Mouse (Mus musculus): ENCODE results near the gene March6.

The March6 gene

GRCm38 (mm10) chr15:31511406-31511771 is 19.5 kb downstream of the March6 start:
- no peak for DNase-seq (ENCODE audit: low spot score in 2 of 2)

DNA sequence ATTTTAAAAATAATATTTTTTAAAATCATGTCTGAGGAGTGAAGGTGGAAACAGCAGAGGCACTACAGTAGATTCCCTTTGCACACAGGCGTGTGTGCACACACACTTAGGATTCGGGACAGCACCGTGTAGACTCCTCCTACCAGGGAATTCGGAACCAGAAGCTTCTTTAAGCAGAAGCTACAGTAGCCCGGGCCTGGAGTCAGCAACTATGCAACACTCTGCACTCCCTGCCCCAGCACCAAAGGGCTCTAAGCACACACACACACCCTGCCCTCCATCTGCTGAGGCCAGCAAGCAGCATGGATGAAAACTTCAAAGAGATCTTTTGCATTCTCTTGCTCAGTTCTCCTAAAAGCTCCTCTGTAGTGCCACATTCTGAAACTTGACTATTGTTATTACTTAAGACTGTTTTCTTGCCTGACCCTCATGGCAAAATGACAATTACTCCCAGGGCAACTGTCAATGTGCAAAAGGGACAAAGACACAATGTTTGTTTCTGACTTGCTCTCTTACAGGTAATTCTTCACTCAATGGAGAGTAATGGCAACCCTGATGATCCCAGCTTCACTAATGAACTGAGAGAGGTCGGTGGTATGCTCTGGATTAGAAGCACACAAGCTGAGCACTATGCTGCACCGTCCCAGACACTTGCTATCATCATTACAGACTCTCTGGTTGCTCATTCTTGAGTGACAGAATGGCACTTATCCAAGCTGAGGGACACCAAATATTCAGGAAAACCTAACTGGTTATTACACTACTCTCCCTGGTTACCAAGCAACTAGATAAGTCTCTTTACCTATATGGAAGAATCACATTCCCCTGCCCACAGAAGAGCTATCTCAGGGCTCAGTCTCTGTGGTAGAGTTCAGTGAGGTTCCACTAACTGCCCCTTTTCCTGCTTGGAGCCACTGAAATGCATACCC is 20.1 kb downstream of the March6 start:
- no peak for DNase-seq (ENCODE audit: low spot score in 2 of 2)

GRCm38 (mm10) chr15:31505082-31505481 is 25.8 kb downstream of the March6 start:
- DNase-seq (ENCODE audit: low spot score in 2 of 2): no peak

DNA sequence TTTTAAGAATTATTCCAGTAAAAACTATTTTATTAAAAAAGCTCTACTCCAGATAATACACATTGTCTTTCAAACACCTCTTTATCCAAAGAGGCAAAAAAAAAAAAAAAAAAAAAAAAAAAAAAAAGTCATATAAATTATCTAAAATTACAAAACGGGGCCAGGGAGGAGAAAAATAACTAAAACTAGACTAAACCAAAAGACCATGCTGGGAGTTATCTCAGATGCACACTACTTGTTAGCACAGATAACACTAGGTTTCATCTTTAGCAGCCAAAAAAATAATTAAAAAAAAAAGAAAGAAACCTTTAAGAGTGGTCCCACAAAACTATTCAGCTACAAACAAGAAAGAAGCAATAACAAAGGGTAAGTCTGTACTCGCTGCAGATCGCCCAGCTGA is 27.4 kb downstream of the March6 start:
- no peak for DNase-seq (ENCODE audit: low spot score in 2 of 2)

- no peak for DNase-seq (ENCODE audit: low spot score in 2 of 2)
These were observed 27.9 kb downstream of the March6 start for GRCm38 (mm10) chr15:31502996-31503395.

- no peak for DNase-seq (ENCODE audit: low spot score in 2 of 2)
These were observed 28.5 kb downstream of the March6 start for GRCm38 (mm10) chr15:31502313-31502712.

DNA sequence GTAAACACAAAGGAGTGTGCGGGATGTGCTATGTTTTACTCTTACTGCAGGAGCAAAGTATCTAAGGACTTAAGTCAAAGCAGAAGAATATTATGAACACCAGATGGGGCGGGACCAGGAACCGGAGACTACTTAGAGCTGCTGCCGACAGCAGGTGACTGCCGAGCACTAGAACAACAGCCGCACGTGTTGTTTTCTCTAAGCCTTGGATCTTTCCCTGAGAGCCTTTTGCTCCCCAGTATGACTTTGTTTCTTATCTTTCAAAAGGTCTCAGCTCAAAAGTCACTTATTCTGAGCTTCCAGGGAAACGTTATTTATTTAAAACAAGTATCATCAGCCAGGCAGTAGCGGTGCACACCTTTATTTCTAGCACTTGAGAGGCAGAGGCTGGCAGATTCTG is 36.0 kb downstream of the March6 start:
- DNase-seq (ENCODE audit: low spot score in 2 of 2): no peak

DNA sequence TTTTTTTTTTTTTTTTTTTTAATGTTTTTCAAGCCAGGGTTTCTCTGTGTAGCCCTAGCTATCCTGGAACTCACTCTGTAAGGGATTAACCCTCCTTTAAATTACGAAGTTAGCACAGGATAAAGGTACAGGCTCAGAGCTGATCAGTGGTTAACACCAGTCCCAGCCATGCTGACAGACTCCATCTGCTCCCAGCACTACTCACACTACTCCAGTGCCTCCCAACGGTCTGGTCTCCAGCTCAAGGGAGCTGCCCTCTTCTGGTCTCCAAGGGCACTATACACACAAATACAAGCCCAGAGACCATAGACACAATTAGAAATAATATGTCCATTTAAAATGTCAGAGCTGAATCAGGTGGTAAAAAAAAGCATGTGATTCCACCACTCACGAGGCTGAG is 36.5 kb downstream of the March6 start:
- DNase-seq (ENCODE audit: low spot score in 2 of 2): no peak

DNA sequence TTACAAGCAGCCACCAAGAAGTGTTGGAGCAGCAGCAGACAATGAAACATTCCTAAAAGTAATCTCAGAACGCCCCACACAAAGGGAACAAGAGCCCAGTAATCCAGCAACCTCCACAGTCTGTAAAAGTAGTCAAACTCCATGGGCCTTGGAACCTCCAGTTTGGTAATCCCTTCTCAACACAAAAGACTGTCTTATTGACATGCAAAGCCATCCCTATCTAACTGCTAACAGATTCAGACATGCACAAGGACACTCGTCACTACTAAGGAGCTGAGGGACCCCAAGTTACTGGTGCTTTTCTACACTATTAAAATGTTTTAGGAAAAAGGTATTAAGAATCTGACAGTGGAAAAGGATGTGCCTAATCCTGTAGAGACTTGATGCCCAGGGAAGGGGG is 43.4 kb downstream of the March6 start:
- DNase-seq (ENCODE audit: low spot score in 2 of 2): no peak

- DNase-seq (ENCODE audit: low spot score in 2 of 2): no peak
These were observed 54.2 kb downstream of the March6 start for GRCm38 (mm10) chr15:31476678-31477077.

DNA sequence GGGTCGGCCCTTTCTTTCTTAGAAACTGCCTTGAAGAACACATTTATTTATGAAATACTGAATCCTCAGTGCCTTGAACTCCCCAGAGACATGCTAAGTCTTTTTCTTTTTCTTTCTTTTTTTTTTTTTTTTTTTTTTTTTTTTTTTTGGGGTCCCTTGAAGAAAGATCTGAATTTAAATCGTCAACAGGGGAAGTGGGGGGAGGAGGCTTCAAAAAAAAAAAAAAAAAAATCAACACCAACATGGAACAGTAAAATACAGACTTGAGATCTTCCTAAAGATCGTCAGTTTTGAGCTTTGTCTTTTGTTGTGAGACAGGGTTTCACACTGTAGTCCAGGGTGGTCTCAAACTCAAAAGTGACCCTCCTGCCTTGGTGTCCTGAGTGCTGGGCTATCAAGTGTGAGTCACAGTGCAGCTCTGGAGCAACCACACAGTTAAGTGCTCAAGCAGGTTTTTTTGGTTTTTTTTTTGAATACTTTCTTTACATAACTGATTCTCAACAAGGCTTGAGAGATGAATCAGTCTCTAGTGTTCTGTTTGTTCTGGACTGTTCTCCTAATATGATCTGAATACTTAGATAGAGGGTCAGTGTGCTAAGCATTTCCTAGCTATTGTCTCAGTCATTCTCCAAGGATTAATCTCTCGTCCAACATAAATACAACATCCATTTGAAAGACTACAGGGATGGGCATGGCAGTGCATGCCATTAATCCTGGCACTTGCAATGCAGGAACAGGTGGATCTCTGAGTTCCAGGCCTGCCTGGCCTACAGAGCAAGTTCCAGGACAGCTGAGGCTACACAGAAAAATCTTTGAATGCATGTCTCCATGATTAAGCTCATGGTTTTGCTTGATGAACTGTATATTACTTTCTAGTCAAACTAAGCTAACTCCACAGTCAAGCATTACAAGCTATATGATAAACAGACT is 57.9 kb downstream of the March6 start:
- no peak for DNase-seq (ENCODE audit: low spot score in 2 of 2)

GRCm38 (mm10) chr15:31471529-31471928 is 59.3 kb downstream of the March6 start:
- no peak for DNase-seq (ENCODE audit: low spot score in 2 of 2)

DNA sequence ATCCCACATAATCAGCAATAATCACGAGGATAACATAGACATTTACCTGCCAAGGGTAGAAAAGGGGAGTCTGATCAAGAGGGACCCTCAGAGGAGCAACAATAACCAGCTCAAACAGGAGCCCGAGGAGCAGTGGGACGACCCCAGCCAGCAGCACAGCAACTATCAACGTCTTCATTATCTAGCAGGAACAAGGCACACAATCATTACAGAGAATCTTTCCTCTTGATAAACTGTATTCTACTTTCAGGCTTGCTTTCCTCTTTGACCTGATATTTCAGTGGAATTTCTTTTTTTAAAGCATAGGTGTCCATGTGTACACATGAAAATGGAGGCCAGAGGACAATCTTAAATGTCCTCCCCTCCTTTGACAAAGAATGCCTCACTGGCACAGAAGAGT is 61.4 kb downstream of the March6 start:
- DNase-seq (ENCODE audit: low spot score in 2 of 2): no peak

DNA sequence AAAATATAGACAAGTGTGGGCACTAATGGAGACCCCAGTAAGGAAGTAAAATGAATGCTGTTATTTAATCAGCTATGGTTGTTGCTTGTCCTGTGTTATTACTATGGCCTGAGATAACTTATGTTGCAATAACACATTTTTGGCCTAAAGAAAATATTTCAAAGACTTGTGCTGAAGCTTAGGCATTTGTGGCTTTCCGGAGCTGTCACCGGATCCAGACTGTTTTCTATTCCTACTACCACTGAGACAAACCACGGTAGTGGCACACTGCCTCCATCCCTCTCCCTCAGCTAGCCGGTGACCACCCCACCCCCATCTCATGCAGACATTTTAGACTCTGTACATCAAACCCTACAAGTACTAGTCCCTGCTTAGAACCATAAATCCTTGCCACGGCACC is 62.0 kb downstream of the March6 start:
- DNase-seq (ENCODE audit: low spot score in 2 of 2): no peak

DNA sequence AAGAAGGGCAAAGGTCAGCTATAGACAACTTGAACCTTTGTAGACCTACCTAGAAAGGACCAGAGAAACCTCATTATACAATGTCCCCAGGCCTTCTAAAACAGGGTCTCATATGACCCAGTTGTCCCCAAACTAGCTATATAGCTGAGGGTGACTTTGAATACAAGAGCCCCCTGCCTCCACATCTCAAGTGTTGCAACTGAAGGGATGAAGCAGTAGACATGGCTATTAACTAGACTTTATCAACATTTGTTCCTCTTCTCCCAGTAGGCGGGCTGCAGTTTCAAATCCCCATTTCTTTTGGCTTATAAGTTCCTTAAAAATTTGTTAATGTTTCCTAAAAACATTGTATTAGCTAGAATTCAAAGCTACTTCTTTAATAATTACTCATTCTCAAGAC is 64.1 kb downstream of the March6 start:
- DNase-seq (ENCODE audit: low spot score in 2 of 2): no peak

DNA sequence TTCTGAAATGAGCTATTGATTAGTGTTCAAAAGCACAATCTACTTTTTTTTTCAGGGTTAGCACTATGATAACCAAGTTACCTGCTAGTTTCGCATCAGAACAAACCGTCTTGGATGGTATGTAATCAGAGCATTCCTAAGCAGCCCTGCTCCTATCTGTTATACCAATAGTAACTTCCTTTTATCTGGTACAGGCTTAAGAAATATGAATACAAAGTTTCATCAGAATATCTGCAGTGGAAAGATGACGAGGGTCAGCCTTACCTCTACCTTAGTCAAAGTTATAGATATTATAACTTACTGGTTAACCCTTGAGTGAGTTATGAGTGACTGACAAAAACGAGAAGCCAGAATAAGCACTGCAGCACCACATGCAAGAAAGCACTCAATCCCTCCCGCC is 64.6 kb downstream of the March6 start:
- DNase-seq (ENCODE audit: low spot score in 2 of 2): no peak

DNA sequence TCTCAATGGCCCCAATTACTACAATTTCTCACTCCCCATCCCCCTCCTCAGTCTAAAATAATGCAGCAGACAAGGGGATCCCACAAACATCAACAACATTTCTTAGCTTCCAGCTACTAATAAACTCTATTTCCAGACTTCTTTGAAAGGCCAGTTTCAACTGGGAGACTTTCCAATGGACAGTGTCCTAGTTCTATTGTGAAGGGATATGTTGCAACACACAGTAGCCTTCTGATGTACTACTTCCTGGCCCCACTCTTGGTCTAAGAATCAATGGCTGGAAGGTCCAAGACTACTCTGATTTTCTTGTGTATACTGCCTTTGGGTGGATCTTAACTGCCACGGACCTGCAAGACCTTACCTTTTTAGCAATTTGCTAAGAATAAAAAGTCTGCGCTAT is 65.0 kb downstream of the March6 start:
- no peak for DNase-seq (ENCODE audit: low spot score in 2 of 2)

DNA sequence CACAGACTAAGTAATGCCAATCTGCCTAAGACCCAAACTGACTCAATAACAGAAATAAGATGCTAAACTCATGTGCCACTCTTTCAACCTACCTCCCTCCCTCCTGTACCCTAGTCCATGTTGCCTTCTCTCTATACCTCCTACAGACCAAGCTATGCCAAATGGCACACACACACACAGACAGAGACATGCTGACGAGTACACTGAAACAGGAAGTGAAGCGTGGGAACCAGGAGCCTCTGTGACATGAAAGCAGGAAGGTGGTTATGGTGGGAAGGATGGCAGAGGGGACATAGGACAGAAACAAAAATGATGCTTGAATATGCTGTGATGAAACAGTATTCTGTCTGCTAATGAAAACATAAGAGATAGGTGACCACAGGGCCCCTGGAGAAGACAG is 70.3 kb downstream of the March6 start:
- DNase-seq (ENCODE audit: low spot score in 2 of 2): no peak

DNA sequence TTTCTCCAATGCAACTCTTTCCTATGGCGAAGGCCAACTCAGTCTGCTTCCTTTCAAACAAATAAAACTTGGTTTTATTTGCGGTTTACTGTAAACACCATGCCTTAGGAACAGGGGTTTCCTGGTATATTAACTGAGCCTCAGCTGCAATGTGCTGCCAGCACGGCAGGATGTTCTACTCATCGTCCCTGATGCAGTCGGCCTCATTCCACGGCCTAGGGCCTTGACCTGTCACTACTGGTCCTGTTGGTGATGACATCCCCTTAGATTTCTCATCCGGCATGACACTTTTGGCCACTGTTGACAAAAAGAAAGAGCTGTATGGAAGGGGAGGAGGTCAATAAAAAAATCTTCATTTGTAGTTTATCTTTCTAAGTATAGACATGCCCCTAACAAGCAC is 72.8 kb downstream of the March6 start:
- no peak for DNase-seq (ENCODE audit: low spot score in 2 of 2)

DNA sequence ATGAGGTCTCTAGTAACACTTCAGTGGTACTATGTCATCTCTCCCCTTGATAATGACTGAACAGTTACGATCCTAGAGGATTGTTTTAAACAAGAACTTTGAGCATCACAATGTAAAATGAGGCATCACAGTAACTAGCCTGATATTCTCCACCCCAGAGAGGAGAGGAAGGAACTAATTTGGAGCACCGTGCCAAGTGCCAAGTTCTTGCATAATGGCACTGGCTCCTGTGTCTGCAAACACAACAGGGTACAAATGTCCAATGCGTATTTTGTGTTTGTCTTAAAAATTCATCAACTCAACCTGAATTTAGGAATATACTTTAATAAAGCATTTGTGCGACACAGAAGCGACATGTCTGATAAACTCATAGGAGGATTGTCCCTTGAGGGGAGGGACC is 74.5 kb downstream of the March6 start:
- no peak for DNase-seq (ENCODE audit: low spot score in 2 of 2)

GRCm38 (mm10) chr15:31454861-31455295 is 76.0 kb downstream of the March6 start:
- DNase-seq (ENCODE audit: low spot score in 2 of 2): no peak

DNA sequence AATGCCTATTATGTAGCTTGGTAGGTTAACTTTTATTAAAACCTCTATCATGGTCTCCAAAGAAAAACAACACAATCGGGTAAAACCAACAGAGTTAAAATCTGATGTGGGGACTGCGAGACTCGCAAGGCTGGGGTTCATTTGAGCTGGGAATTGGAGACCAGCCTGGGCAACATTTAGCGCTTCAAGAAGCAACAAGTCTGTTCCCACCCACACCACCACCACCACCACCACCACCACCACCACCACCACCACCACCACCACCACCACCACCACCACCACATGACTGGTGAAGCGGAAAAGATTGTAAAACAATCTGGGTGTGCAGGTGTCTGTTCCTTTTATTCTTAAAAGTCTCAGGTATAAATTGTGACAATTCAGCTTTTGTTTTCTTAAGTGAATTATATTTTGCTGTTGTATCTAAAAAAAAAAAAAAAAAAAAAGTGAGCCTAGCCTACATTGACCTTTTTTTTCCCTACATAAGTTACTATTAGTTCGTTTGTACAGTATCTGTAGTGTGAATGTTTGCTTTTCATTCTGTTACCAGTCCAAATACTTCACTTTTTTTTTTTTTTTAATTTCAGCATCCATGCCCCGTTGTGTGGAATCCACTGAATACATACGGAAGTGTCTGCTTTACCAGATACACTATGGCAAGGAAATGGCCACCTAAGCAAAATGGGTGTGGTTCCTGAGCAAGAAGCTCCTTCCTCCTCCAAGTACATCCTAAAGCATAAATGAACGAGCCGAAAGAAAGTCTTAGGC is 76.6 kb downstream of the March6 start:
- no peak for DNase-seq (ENCODE audit: low spot score in 2 of 2)
